ENCODE assay signal across 14 mouse cellular contexts in genomic region chr12:70725326-70725725, GRCm38 (mm10).
"Had no signal": no experiment of that assay in that cellular context is flagged by ENCODE, and none has a peak within 500 bp of the region (broad histone marks: within the 10 kb centered on the region; RNA-seq: fewer than 3 reads in every experiment).

No protein-coding gene starts in this region.

- DNase-seq: gastrocnemius, postnatal 14 days; gastrocnemius, postnatal 36 days; heart, adult 2 months; heart, postnatal 14 days; heart, postnatal 36 days; kidney, adult 11 months; kidney, adult 2 months; kidney, adult 9 months; kidney, postnatal 14 days; kidney, postnatal 36 days; layer of hippocampus, adult 9-11 months; liver; liver, embryonic 13.5 days; liver, postnatal 0 days had no signal
